Mouse (Mus musculus) forebrain, embryonic 14.5 days (tissue): ENCODE measurements around the gene 3110082I17Rik. TPM values are rescaled to one million over a fixed set of nuclear protein-coding genes. Genes with fewer than 3 reads are reported as not detected.

Experiments
- ATAC-seq: fragments of 200-750 bp; cut with Nextera tagmentation; 2 replicates; pipeline ENCODE4 v1.8.0; 2017; ENCODE audit warnings: mild to moderate bottlenecking, moderate library complexity
- DNase-seq: peaks from one replicate; pipeline ENCODE4 v3.0.0-alpha.2; 2015; ENCODE audit warnings: low spot score
- H3K27ac ChIP-seq: fragments of 300-500 bp; sonication (generic); 2 replicates; pipeline ENCODE4 v1.5.1; 2014; ENCODE audit warnings: low read depth, mild to moderate bottlenecking, control low read depth, low read length, moderate library complexity
- H3K27me3 ChIP-seq: fragments of 300-500 bp; sonication (generic); replicated peaks from 2 replicates; pipeline ENCODE4 v1.6.1; 2014; ENCODE audit warnings: low read length, control low read depth, mixed read lengths; ENCODE audit not compliant: control insufficient read depth, insufficient read depth
- H3K36me3 ChIP-seq: fragments of 300-500 bp; sonication (generic); 2 replicates; pipeline ENCODE4 v1.6.1; 2014; ENCODE audit warnings: low read length, control low read depth; ENCODE audit not compliant: control insufficient read depth, insufficient read depth
- H3K4me1 ChIP-seq: fragments of 300-500 bp; sonication (generic); 2 replicates; pipeline ENCODE4 v1.6.1; 2014; ENCODE audit warnings: antibody characterized with exemption, low read length, control low read depth; ENCODE audit not compliant: control insufficient read depth, insufficient read depth
- H3K4me2 ChIP-seq: fragments of 300-500 bp; sonication (generic); 2 replicates; pipeline ENCODE4 v1.6.1; 2014; ENCODE audit warnings: mild to moderate bottlenecking, control low read depth, low read length
- H3K4me3 ChIP-seq: fragments of 300-500 bp; sonication (generic); 2 replicates; pipeline ENCODE4 v1.5.1; 2014; ENCODE audit warnings: low read depth, low read length, control low read depth
- H3K9ac ChIP-seq: fragments of 300-500 bp; sonication (generic); 2 replicates; pipeline ENCODE4 v1.6.1; 2014; ENCODE audit warnings: mild to moderate bottlenecking, low read length, control low read depth, moderate library complexity
- H3K9me3 ChIP-seq: fragments of 300-500 bp; sonication (generic); replicated peaks from 2 replicates; pipeline ENCODE4 v1.6.1; 2016; ENCODE audit warnings: low read length, control low read depth, mixed read lengths; ENCODE audit not compliant: control insufficient read depth
- WGBS: fragments of 180-500 bp; shearing (Covaris S2); extraction: QIAGEN DNeasy Blood & Tissue Kit; methylation state at CpG from one replicate; pipeline ENCODE4 v1.1.7; 2014; 5-methylcytosine and 5-hydroxymethylcytosine counted together
- polyA plus RNA-seq: library from polyadenylated mRNA; unstranded; fragments of >200 nt; fragmentation: Nextera tagmentation; extraction: Ambion mirVana; gene quantifications from 2 replicates; pipeline ENCODE4 v1.2.1, GENCODE M21; 2014

The 3110082I17Rik gene
- polyA plus RNA-seq, 1 experiment from 2014 or later, result 14.9 TPM

DNA sequence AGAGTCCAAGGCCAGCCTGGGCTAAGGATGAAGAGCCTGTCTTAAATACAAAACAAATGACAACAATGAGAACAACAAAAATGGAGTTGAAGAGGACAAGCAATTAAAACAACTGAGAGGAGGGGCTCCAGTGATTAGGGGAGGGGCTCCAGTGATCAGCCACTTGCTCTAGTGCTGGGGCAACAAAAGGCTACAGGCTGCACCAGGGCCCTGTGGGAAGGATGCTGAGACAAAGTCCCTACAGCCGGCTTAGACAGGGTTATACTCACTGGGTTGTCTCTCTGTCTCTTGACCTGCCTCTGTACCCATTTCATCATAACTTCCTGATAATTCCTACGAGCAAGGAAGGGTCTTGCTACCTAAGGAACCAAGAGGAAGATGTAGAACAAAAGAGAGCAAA, 42.2 kb downstream of the 3110082I17Rik start:
- Histone ChIP-seq H3K36me3 (0 out of 2 replicates have a peak, but pooled peaks cover 9% of the 10 kb centered on the region), H3K27ac (peak overlapping the region; percentile 67), H3K9ac (0 out of 2 replicates have a peak overlapping the region, but pooled peaks have one; percentile 17), H3K4me1 (peaks cover 27% of the 10 kb centered on the region), H3K4me2 (no peak overlapping the region), H3K27me3 (no peaks in the 10 kb centered on the region), H3K9me3 (no peaks in the 10 kb centered on the region), H3K4me3 (no peak overlapping the region)
- ATAC-seq (0 out of 2 replicates have a peak, but pooled peaks have one; percentile 21), DNase-seq (no peak)
- 51% methylated on average over 2 of the region's 2 CpGs for WGBS

DNA sequence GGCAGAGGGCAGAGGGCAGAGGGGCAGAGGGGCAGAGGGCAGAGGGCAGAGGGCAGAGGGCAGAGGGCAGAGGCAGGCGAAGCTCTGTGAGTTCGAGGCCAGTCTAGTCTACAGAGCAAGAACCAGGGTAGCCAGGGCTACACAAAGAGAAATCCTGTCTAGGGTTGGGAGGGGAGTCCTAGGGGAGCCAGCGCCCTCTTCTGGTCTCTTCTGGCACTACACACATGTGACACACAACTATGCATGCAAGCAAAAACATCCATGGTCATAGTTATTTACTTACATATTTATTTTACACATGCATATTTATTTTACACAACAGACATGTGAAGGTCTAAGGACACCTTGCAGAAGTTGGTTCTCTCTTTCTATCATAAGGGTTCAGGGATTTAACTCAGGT, 42.8 kb downstream of the 3110082I17Rik start:
- Histone ChIP-seq H3K9me3 (no peaks in the 10 kb centered on the region), H3K4me1 (peaks cover 21% of the 10 kb centered on the region), H3K36me3 (0 out of 2 replicates have a peak, but pooled peaks cover 9% of the 10 kb centered on the region), H3K9ac (no peak overlapping the region), H3K4me3 (no peak overlapping the region), H3K4me2 (no peak overlapping the region), H3K27me3 (no peaks in the 10 kb centered on the region), H3K27ac (no peak overlapping the region)
- DNase-seq, result no peak
- no peak for ATAC-seq
- 88% methylated on average over 3 of the region's 3 CpGs for WGBS

DNA sequence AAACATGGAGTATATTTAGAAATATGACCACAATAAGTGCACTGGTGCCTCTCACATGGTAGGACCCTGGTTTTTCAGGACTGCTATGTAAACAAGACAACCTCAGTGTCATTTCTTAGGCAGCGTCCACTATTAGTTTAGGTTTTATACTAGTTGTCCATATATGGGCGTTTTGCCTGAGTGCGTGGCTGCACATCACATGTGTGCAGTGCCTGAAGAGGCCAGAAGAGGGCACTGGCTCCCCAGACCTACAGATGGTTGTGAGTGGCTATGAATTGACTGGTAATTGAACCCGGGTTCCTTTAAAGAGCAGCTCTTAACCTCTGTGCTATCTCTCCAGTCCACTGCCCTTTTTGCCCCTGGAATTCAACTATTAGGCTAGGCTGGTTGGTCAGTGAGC, 43.4 kb downstream of the 3110082I17Rik start:
- DNase-seq, result no peak
- H3K27ac ChIP-seq, result no peak overlapping the region
- H3K36me3 ChIP-seq, result 0 out of 2 replicates have a peak, but pooled peaks cover 9% of the 10 kb centered on the region
- H3K9ac ChIP-seq, result no peak overlapping the region
- no peaks in the 10 kb centered on the region for H3K27me3 ChIP-seq
- 93% methylated on average over 4 of the region's 4 CpGs for WGBS
- no peaks in the 10 kb centered on the region for H3K9me3 ChIP-seq
- H3K4me1 ChIP-seq, result peaks cover 15% of the 10 kb centered on the region
- no peak overlapping the region for H3K4me2 ChIP-seq
- H3K4me3 ChIP-seq, result no peak overlapping the region
- ATAC-seq, result no peak

DNA sequence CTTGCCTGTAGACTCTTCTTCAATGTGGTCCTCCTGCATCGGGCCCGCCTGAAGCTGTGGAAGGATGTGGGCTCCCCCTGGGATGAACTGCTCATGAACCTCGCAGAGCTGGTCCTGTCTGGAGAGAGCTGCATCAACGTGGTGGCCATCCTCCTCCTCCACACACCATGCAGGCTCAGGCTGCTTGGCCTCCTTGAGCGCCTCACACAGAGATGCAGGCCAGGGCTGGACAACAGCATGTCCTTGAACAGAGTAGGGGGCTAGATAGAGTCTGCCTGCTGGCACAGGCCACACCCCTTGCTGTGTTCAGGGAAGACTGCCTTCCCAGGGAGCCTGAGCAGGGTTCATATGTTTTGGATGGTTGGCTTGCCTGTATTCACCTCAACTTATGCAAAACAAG, 45.3 kb downstream of the 3110082I17Rik start:
- no peak for DNase-seq
- 92% methylated on average over 5 of the region's 5 CpGs for WGBS
- H3K4me2 ChIP-seq, result no peak overlapping the region
- H3K36me3 ChIP-seq, result 0 out of 2 replicates have a peak, but pooled peaks cover 9% of the 10 kb centered on the region
- no peak for ATAC-seq
- H3K27me3 ChIP-seq, result no peaks in the 10 kb centered on the region
- H3K4me1 ChIP-seq, result peaks cover 15% of the 10 kb centered on the region
- H3K4me3 ChIP-seq, result no peak overlapping the region
- H3K27ac ChIP-seq, result no peak overlapping the region
- H3K9ac ChIP-seq, result no peak overlapping the region
- H3K9me3 ChIP-seq, result no peaks in the 10 kb centered on the region

DNA sequence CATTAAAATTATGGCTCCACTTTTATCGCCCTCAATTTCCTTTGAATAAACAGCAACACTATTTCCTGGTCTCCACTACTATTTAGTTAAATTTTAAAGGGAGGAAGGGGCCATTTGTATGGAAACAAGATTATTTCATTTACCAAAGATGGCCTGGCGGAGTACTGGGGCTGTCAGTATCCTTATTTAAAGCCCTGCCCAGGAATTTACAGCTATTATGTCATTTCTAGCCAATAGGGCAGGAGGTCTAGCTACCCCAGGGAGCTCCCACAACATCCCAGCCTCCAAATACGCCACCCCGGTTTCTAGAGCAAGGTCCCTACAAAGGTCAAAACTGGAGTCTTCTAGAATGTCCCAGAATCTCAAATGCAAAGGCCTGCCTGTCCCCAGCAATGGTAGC, 46.8 kb downstream of the 3110082I17Rik start:
- Histone ChIP-seq H3K4me3 (no peak overlapping the region), H3K9ac (no peak overlapping the region), H3K27ac (no peak overlapping the region), H3K27me3 (no peaks in the 10 kb centered on the region), H3K4me2 (no peak overlapping the region), H3K4me1 (peaks cover 7% of the 10 kb centered on the region), H3K9me3 (no peaks in the 10 kb centered on the region), H3K36me3 (0 out of 2 replicates have a peak, but pooled peaks cover 9% of the 10 kb centered on the region)
- 88% methylated on average over 4 of the region's 4 CpGs for WGBS
- no peak for DNase-seq
- ATAC-seq, result no peak

DNA sequence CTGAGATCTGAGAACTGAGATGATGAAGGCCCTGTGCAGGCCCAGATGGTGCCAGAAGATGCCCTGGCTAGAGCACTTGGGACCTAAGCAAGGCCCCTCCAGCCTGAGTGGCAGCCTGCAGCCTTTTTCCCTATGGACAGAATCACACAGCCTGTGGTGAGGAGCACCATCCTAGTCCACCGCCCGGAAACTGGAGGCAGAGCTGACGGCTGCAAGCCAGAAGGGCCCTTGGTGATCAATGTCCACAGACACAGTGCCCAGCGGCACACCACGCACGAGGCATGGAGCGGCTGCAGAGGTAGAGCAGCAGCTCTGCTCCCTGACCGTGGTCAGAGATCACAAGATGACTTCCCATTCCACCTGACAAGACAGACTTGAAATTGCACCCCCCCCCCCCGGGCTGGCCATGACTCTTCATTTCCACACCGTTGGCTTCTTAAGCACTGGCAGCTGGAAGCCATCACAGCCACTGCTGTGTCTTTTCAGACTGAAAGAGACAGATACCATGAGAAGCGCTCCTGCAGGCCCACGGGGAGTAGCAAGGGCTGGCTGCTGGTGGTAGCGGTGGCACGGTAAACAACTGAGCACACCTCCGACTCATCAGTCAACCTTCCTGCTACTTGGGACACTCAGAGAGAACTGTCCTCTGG, 48.5 kb downstream of the 3110082I17Rik start:
- no peak overlapping the region for H3K27ac ChIP-seq
- ATAC-seq (no peak), DNase-seq (no peak)
- H3K4me3 ChIP-seq, result no peak overlapping the region
- H3K9me3 ChIP-seq, result no peaks in the 10 kb centered on the region
- no peaks in the 10 kb centered on the region for H3K4me1 ChIP-seq
- 0 out of 2 replicates have a peak, but pooled peaks cover 9% of the 10 kb centered on the region for H3K36me3 ChIP-seq
- no peak overlapping the region for H3K4me2 ChIP-seq
- no peak overlapping the region for H3K9ac ChIP-seq
- no peaks in the 10 kb centered on the region for H3K27me3 ChIP-seq
- WGBS, result 83% methylated on average over 15 of the region's 15 CpGs

DNA sequence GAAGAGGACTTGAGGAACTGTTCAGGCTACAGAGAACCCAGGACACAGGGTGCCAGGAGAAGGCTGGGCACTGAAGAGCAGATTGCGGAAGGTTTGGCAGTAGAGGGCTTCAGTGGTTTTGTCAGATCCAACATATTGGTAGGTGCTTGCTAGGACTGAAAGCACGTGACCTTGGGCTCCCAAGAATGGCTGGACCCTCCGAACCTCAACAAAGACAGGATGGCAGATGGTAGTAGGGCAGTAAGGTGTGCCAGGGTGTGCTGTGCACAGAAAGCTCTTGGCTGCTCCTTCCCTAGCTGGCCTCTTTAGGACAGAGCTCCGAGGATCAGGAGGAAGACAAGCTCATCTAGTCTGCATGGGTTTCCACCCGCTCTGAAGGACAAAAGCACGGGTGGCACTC, 49.2 kb downstream of the 3110082I17Rik start:
- Histone ChIP-seq H3K9ac (no peak overlapping the region), H3K4me3 (no peak overlapping the region), H3K9me3 (no peaks in the 10 kb centered on the region), H3K27me3 (no peaks in the 10 kb centered on the region), H3K36me3 (0 out of 2 replicates have a peak, but pooled peaks cover 9% of the 10 kb centered on the region), H3K4me1 (no peaks in the 10 kb centered on the region), H3K27ac (no peak overlapping the region), H3K4me2 (no peak overlapping the region)
- WGBS, result 96% methylated on average over 6 of the region's 6 CpGs
- no peak for DNase-seq
- no peak for ATAC-seq

DNA sequence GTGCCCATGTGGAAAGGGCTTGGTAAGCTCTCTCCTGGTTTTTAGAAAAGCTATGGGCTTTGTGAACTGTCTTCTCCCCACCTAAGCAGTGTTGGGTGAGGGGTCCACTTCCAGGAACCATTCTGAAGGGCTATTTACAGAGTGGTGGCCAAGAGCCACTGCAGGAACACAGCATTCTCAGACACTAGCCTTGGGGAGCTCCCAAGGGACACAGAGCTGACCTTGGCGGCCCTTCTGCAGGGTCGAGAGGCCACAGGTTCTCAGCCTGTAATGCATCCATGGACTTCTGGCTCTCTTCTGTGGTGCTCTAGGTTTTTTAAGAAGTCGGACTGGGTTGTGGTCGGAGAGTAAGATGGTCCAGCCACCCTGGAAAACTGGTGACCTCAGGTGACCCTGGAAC, 50.3 kb downstream of the 3110082I17Rik start:
- no peak overlapping the region for H3K9ac ChIP-seq
- no peak overlapping the region for H3K4me2 ChIP-seq
- H3K27ac ChIP-seq, result no peak overlapping the region
- H3K36me3 ChIP-seq, result 0 out of 2 replicates have a peak, but pooled peaks cover 9% of the 10 kb centered on the region
- 84% methylated on average over 4 of the region's 4 CpGs for WGBS
- DNase-seq, result no peak
- no peak for ATAC-seq
- H3K4me3 ChIP-seq, result no peak overlapping the region
- no peaks in the 10 kb centered on the region for H3K9me3 ChIP-seq
- no peaks in the 10 kb centered on the region for H3K4me1 ChIP-seq
- H3K27me3 ChIP-seq, result no peaks in the 10 kb centered on the region

DNA sequence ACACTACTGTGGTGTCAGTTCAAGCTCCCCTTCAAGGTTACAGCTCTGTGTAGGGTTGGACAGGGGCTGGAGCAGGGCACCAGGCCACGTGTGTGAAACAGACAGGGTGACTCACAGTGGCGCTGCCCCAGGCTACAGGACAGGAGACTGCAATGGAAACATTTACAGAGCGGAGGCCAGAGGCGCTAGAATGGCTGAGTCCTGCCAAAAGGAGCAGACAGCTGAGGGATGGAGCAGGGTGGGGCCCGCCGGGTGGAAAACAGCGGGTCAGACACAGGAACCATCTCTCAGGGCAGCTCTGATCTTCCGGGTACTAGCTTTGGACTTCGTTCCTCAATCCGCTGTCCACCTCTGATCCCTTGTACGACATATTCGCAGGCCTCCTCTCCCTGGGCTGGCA, 50.9 kb downstream of the 3110082I17Rik start:
- Histone ChIP-seq H3K9ac (no peak overlapping the region), H3K27me3 (no peaks in the 10 kb centered on the region), H3K4me2 (no peak overlapping the region), H3K27ac (no peak overlapping the region; the same call in 1 of the 2 replicates), H3K9me3 (no peaks in the 10 kb centered on the region), H3K4me1 (no peaks in the 10 kb centered on the region), H3K36me3 (0 out of 2 replicates have a peak, but pooled peaks cover 3% of the 10 kb centered on the region), H3K4me3 (no peak overlapping the region)
- DNase-seq (no peak), ATAC-seq (no peak)
- 84% methylated on average over 12 of the region's 12 CpGs for WGBS
